Mouse (Mus musculus): ENCODE data around the gene Szrd1. TPM values are rescaled to one million over a fixed set of nuclear protein-coding genes. Genes with fewer than 3 reads are reported as not detected.

Gene Szrd1
- total RNA-seq, 2 experiments from 2014 or later: 47.5 to 57.3 TPM

DNA sequence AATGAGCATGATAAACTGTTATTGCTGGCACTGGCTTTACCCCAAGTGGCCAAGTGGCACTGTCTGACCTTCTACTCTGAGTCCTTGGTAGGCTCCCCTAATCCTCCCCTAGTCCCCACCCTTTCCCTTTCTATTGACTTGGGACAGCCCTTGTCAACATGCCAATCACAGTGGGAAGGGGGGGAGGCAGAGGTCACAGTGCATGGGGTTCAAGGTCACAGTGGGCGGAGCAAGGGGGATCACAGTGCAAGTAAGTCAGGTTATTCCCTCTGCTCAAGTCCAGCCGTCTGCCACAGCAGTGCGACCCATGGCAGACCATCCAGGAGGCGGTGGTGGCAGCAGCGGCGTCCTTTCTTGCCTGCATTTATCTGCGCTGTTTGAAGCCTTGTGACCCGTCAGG, 24.2 kb downstream of the Szrd1 start:
- no peak for DNase-seq (ENCODE audit: low spot score in 2 of 2)

DNA sequence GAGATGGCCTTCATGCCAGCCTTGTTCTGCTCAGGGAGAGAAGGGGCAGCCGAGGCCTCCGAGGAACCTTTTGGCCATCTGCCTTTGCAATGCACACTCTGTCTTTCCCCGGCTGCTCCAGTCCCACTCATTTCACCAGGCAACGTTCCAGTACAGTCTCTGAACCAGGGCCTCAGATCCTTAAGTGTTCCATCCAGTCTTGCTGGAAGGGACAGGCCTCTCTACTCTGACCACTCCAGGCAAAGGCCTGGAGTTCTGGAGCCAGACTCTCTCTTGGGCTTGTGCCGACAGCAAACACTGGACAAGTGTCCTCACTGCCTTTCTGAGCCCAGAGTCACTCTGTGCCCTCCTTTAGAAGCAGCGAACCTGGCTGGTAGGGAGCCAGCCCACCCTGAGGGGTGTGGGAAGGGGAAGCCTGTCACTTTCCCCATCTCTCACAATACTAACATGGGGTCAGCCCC, 25.0 kb downstream of the Szrd1 start:
- peak; percentile 66 to 67 for DNase-seq (ENCODE audit: low spot score in 2 of 2)

- peak in 1 of 2 experiments; percentile 42 for DNase-seq (ENCODE audit: low spot score in 2 of 2)
These were observed 25.7 kb downstream of the Szrd1 start for GRCm38 (mm10) chr4:141113831-141114230.

DNA sequence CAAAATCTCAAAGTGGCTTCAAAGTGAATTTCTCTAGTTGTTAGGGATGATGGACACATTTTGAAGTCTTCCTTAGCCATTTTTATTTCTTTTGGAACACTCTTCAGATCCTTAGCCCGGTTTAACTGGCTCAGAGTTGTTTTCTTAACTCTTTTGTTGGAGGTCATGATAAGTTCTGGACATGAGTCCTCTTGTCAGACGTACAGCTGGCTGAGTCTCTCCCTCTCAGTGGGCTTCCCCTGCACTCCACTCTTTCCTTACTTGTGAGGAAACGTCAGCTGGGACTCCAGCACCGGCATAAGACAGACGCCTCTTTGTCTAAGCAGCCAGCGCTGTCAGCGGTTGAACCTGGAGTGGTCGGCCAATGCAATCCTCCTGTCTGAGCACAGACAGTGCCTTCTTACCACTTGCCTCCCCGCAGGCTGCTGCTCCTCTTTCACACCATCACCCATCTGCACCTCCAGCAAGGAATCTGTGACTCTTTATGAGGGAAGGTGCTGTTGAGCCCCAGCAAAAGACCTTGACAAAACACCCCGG, 31.3 kb downstream of the Szrd1 start:
- DNase-seq (ENCODE audit: low spot score in 2 of 2): no peak

- DNase-seq (ENCODE audit: low spot score in 2 of 2): no peak
These were observed 32.9 kb downstream of the Szrd1 start for GRCm38 (mm10) chr4:141106526-141107183.

- DNase-seq (ENCODE audit: low spot score in 2 of 2): peak in 1 of 2 experiments; percentile 46
These were observed 37.7 kb downstream of the Szrd1 start for GRCm38 (mm10) chr4:141101855-141102254.

GRCm38 (mm10) chr4:141101291-141101690, 38.3 kb downstream of the Szrd1 start:
- no peak for DNase-seq (ENCODE audit: low spot score in 2 of 2)

- DNase-seq (ENCODE audit: low spot score in 2 of 2): no peak
These were observed 39.6 kb downstream of the Szrd1 start for GRCm38 (mm10) chr4:141099956-141100355.

GRCm38 (mm10) chr4:141098935-141099334, 40.6 kb downstream of the Szrd1 start:
- DNase-seq (ENCODE audit: low spot score in 2 of 2): no peak

DNA sequence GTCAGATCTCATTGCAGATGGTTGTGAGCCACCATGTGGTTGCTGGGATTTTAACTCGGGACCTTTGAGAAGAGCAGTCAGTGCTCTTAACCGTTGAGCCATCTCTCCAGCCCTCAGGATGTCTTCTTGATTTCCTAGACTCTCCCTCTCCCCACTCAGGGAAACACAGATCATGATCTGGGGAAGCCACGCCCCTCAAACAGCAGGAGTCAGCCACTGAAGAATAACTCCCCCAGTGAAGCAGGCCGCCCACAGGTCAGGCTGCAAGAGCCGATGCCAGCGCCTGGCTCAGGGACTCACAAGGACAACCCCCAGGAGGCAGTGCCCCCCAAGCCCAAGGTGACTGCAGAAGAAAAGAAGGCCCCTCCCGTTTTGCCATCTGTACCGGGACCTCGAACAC, 42.9 kb downstream of the Szrd1 start:
- no peak for DNase-seq (ENCODE audit: low spot score in 2 of 2)

GRCm38 (mm10) chr4:141095016-141095415, 44.6 kb downstream of the Szrd1 start:
- no peak for DNase-seq (ENCODE audit: low spot score in 2 of 2)

GRCm38 (mm10) chr4:141088714-141089113, 50.9 kb downstream of the Szrd1 start:
- DNase-seq (ENCODE audit: low spot score in 2 of 2): no peak

DNA sequence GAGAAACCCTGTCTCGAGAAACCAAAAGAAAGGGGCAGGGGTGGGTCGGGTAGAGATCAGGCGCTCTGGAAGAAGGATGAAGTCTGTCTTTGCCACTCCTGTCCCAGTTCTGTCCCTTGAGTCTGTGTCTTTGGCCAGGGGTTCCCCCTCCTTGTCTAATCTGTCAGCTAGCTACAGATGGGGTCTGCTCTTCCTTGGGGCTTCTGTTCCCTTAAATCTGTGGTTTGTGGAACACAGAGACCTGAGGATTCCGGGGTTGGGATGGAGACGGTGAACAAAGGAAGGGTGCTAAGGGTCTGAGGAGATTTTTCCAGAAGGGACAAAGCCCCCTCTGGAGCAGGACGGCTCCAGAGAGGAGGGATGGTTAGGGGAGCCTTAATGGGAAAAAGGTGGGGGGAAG, 51.5 kb downstream of the Szrd1 start, which contains the start of gene Spata21:
Gene Spata21, plus strand, starts transcription at position 301 of the 400 bp plus-strand sequence.
- DNase-seq (ENCODE audit: low spot score in 2 of 2): no peak

DNA sequence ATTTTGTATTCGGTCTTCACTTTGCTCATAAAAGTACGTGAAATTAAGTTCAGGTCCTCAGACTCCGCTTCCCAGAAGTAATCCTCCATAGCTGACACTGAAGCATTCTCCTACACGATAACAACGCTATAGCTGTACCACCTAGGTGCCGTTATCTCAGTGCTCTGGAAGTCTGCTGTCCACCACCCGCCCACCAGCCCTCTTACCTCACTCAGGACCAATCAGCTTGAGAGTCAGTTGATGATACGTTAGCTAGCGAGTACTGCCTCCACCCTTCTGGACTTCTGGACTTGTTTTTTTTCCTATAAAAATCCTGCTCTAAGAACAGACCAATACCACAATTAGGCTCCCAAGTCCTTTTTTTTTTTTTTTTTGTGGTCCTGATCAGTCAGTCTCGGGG, 52.7 kb downstream of the Szrd1 start:
- no peak for DNase-seq (ENCODE audit: low spot score in 2 of 2)

DNA sequence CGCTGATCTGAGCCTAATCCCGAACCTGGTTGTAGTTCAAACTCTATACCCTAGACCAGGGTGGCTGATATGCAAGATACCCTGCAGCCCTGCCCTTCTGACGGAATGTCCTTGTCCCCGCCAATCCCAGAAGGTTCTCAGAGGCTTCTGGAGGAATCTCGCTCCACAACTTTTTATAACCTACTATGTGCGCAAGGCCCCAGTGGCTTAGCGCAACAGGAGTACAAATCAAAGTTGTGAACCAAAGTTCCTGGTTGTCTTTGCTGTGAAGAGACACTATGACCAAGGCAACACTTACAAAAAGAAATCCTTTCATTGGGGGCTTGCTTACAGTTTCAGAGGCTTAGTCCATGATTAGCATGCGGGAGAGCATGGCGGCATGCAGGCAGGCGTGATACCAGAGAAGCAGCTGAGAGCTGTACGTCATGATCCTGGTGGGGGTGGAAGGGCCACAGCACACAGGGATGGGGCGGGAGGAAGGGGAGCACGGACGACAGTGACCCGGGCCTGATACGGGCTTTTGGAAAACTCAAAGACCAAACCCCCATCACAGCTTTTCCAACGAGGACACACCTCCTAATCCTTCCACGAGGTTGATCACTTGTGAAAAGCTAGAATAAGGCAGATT, 61.0 kb downstream of the Szrd1 start:
- DNase-seq (ENCODE audit: low spot score in 2 of 2): no peak

DNA sequence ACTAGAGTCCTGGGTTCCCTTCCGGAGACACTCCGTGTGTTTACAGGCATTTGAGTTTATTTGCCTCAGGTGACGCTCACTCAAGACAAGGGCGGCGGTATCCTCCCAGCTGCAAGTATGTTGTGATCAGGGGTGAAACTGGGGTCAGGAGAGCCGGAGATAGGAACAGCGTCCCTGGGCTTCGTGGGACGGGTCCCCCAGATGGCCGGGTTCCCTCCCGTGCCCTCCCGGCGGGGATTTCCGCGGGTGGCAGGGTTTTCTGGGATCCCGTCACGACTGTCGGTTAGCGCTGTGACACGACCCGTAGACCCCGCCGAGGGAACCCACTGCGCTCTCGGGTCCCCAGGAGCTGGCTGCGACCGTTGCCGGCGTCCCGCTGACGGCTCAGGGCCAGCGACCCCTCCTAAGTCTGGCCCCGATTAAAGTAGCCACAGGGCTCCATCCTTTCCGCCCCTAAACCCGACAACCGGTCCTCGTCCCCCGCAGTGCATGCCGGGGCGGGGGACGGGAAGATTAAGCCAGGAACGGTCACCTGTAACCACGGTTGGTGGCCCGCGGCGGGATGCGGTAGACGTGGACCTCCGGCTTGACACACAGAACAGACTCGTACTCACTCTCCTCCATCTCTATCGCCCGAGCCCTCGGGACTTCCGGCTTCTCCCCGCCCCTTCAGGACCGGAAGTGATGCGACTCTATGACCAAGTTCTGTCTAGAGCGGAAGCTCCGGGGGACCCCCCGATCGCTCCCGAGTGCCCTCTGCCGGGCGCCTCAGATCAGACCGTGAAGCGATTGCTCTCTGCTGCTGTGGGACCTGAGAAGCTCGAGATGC, 61.7 kb downstream of the Szrd1 start, which contains the start of gene Necap2:
Gene Necap2, minus strand, starts transcription at position 677 of the 829 bp plus-strand sequence.
- peak; percentile 94 to 97 for DNase-seq (ENCODE audit: low spot score in 2 of 2)

DNA sequence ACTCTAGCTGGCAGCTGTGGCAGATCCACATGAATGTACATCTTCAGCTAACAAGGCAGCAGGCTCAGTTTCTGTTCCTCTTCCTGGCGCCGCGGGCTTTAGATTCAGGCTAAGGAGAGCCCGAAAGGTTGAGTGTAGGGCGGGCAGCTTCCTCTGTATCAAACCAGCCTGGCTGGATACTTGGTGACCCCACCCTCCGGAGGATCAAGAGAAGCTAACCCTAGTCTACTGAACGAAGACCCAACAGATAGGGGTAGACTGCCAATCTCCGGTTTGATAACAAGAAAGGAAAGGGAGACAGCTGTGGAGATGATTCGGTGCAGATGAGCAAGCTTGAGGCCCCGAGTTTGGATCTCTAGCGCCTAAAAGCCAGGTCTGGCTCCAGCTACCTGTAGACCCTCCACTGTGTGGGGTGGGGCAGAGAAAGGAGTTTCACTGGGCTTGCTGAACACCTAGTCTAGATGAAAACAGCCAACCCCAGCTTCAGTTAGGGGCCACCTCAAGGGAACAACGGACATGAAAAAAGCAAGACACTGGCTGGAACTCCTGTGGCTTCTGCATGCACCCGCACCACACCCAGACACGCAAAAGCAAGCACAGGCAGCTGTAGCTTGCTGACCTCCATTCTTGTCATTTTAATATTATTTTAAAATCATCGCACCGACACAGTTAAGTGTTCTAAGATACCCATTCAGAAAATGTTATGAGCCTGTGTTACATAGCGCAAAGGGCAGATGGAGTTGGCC, 62.6 kb downstream of the Szrd1 start:
- no peak for DNase-seq (ENCODE audit: low spot score in 2 of 2)

- no peak for DNase-seq (ENCODE audit: low spot score in 2 of 2)
These were observed 65.5 kb downstream of the Szrd1 start for GRCm38 (mm10) chr4:141074109-141074508.

DNA sequence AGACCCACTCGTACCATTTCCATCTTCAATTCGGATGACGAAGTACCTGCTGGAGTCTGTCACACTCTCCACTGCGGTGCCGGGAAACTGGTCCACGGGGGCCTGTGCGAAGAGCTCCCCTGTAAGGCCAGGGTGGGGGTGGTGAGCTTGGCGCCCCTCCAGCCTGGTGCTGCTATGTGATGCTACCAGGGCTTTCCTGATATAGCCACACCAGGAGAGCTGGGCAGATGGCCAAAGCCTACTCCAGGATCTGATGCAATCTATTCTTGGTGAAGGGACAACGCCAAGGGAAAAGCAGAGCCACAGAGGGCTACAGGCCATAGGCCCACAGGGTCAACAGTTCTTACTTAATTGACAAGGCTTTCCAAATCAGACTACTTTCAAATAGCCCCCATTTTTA, 65.9 kb downstream of the Szrd1 start:
- no peak for DNase-seq (ENCODE audit: low spot score in 2 of 2)

DNA sequence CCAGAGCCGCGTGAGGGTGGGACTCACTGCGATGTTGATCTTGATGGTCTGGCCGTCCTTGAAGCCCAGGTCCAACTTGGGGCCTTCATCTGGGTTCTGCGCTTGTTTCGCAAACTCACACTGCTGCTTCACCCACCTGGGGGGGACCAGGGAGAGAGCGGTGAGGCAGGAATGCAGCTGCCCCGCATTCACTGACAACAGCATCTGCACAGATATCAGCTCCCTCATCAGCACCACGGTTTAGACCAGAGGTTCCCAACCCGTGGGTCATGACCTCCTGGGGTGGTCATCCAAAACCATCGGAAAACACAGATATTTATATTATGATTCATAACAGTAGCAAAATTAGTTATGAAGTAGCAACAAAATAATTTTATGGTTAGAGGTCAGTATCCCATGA, 67.1 kb downstream of the Szrd1 start:
- DNase-seq (ENCODE audit: low spot score in 2 of 2): no peak

- peak in 1 of 2 experiments; percentile 65 for DNase-seq (ENCODE audit: low spot score in 2 of 2)
These were observed 69.8 kb downstream of the Szrd1 start for GRCm38 (mm10) chr4:141069731-141070130.

Measured in layer of hippocampus, postnatal 10 days (tissue).